Mouse (Mus musculus) testis, postnatal 14 days (tissue): ENCODE results near the gene Ipo8.

Source experiments
- DNase-seq: peaks from one replicate; pipeline ENCODE4 v3.0.0; 2021; ENCODE audit warnings: low spot score

Gene Ipo8

DNA sequence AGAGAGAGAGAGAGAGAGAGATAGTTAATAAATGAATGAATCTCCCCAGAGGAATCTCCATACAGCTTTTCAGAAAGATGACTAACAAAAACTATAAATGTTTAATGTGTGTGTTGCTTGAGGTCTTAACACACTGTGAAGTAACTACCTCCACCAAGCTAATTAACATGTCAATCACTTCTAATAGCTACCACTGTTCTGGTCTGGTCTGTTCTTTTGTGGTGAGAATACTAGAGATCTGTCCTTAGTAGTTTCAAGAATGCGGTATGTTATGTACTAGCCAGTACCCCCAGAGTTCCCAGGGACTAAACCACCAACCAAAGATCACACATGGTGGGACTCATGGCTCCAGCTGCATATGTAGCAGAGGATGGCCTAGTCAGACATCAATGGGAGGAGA, 74.7 kb downstream of the Ipo8 start:
- DNase-seq, result no peak

DNA sequence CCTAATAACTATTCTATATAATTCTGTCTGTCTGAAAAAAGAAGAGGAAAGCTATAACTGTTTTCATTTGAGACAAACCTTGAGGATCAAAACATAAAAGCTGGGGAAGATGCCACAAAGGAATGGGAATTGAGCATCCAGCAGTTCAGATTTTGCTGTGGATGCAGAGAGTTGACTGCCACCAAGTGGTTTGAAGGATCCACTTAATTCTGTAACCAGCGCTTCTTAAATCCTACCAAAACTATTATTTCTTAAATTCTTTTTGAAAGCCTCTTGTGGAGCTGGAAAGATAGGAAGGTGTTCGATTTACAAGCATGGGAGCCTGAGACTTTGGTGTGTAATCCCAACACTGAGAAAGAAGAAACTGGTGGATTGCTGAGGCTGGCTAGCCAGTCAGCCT, 79.9 kb downstream of the Ipo8 start:
- DNase-seq, result no peak

DNA sequence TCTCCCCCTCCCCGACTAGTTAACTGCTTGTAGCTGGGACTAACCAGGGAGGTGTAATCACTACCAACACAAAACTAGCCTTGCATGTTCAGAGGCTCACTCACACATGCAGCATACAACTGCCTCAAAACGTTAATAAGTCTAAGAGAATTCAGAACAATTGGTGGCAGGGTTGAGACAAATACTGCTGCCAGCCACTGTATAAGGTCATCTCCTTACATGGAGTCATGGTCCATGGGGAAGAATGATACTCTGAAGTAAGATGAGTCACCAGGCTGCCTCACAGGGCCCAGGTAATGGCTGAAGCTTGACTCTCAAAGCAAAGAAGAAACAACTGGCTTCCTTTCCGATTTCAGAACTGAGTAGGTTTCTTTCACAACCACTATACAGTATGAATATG, 81.1 kb downstream of the Ipo8 start:
- no peak for DNase-seq

- no peak for DNase-seq
Observed at GRCm38 (mm10) chr6:148740521-148741226, 90.6 kb downstream of the Ipo8 start.

- no peak for DNase-seq
Observed at GRCm38 (mm10) chr6:148736390-148736789, 94.9 kb downstream of the Ipo8 start.

DNA sequence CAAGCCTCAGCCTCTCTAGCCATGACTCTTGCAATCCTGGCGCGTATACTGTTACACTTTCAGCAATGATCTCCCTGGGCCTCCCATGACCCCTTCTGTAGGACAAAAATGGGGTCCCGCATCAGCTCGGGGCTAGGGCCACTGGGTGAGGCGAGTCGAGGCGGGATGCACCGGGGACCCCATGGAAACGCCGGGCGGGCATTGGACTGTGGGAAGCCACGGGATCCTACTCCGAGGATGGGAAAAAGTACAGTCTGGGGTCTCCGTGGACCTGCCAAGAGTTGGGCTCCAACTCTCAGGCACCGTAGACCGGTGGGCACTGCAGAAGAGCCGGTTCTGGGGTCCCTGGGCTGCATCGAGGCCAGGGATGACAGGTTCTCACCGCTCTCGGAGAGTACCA, 97.3 kb downstream of the Ipo8 start:
- DNase-seq, result no peak

DNA sequence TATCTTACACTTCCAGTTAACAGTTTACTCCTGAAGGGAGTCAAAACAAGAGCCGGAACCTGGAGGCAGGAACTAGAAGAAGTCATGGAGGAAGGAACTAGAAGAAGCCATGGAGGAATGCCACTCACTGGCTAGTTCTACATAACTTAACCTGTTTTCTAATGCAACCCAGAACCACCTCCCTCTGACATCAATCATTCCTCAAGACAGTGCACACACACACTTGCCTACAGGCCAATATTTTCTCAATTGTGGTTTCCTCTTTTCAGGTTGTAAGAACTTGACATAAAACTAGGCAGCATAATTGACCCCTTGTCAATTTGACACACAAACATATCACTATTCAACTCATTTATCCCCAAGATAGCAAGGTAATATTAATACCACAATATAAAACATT, 98.3 kb downstream of the Ipo8 start:
- DNase-seq, result no peak

DNA sequence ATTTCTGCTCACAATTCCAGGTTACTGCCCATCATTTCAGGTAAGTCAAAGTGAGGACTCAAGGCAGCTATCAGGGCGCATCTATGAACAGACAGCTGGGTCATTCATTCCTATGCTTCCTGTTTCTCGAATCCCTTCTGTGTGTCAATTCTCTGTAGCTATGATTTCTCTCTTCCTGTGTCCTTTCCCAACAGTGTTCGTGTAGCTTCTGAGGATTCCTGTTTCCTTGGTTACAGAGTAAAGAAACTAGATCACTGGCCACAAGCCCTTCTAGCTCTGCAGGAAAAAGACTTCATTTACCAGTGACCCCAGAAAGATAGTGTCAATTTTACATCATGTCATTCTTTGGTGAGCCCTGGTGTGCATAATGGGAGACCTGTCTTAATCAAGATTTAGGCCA, 102.7 kb downstream of the Ipo8 start:
- DNase-seq, result no peak

- no peak for DNase-seq
Observed at GRCm38 (mm10) chr6:148727871-148728524, 103.3 kb downstream of the Ipo8 start.

- DNase-seq, result no peak
Observed at GRCm38 (mm10) chr6:148724453-148724852, 106.8 kb downstream of the Ipo8 start.
